Mouse (Mus musculus) brain, embryonic 14.5 days (tissue): Measurements from ENCODE around the gene Rnf181.

Experiments used
- CTCF ChIP-seq: fragments of 200-500 bp; IDR thresholded peaks from 2 replicates; pipeline ENCODE4 v1.5.1; 2012; ENCODE audit warnings: inconsistent platforms, mild to moderate bottlenecking, moderate library complexity, borderline replicate concordance; ENCODE audit not compliant: insufficient read depth, insufficient read length; ENCODE audit errors: extremely low read depth
- POLR2A ChIP-seq: fragments of 200-500 bp; IDR thresholded peaks from 2 replicates; pipeline ENCODE4 v1.6.1; 2012; ENCODE audit warnings: mild to moderate bottlenecking, inconsistent platforms, borderline replicate concordance; ENCODE audit not compliant: poor library complexity, insufficient read depth, insufficient read length, severe bottlenecking; ENCODE audit errors: extremely low read depth

DNA sequence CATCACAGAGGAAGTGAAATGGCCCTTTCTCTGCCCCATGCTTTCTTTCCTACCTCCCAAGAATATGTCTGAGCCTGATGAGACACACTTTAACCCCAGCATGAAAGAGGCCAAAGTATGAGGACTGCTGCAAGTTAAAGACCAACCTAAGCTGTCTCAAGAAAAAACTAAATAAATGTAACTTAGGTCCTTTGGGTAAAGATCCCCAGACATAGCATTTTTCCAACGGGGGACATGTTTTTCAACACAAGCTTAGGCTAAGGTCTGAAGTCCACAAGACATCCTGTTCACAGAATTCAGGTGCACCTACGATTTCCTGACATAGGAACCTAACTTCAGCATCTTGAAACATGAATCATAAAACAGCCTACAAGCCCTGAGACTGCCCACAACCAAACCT is 16.5 kb downstream of the Rnf181 start:
- TF ChIP-seq POLR2A = no peak
- no peak for TF ChIP-seq CTCF
